Mouse (Mus musculus) testis, postnatal 10 days (tissue): ENCODE data around the gene Rbm8a2.
A peak's percentile ranks its signal among the peaks of the same experiment; 100 is the strongest.
"Not testable (repeated sequence)": the region's sequence is repeated elsewhere in the genome, so short reads cannot be mapped to it uniquely, and the experiment has no call there.

ENCODE experiments used
- DNase-seq: peaks from one replicate; pipeline ENCODE4 v3.0.0; 2021; ENCODE audit warnings: low spot score

Rbm8a2 gene

GRCm38 (mm10) chr1:175979014-175979413, at the start of gene Rbm8a2:
TSS of gene Rbm8a2 (minus strand) at chr1:175979114.
- DNase-seq = not testable (repeated sequence)

- no peak for DNase-seq
These were observed 49.5 kb upstream of the Rbm8a2 start for GRCm38 (mm10) chr1:176028397-176028796.

DNA sequence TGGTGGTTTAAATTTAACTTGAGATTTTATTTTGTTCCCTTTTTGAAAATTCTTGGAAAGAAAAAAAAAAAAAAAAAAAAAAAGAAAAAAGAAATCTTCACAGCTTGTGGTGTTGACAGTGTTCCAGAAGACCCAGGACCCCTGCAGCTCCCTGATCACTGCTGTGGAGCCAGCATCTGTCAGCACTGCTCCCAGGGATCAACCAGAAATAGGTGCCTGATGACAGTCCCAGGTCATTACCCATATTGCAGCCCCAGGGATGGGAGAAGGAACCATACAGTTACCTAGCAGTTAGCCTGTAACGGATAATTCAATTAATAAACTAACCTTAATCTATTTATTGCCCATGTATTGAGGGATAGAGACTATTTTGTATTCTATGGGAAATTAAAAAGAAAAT, 45.6 kb upstream of the Rbm8a2 start:
- no peak for DNase-seq

- DNase-seq = no peak
These were observed 39.6 kb upstream of the Rbm8a2 start for GRCm38 (mm10) chr1:176018523-176018922.

DNA sequence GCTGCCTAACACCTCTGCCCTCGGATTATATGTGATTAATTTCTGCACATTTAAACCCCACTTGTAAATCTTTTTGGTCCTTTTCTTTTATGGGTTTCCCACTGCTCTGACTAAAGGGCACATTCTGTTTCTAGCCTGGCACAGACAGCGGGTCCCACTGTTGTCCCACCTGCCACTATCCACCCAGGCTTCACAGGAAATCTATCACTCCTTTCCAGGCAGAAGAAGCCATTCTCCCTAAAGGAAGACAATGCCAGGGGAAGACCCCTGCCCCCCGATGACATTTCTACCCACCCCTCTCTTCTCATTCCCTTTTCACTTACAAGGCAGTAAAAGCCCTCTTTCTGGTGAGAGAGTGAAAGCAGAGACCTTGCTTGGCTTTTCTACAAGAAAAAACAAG, 37.2 kb upstream of the Rbm8a2 start:
- no peak for DNase-seq

- DNase-seq = no peak
These were observed 34.8 kb upstream of the Rbm8a2 start for GRCm38 (mm10) chr1:176013497-176014268.

- DNase-seq = no peak
These were observed 32.6 kb upstream of the Rbm8a2 start for GRCm38 (mm10) chr1:176011535-176011934.

DNA sequence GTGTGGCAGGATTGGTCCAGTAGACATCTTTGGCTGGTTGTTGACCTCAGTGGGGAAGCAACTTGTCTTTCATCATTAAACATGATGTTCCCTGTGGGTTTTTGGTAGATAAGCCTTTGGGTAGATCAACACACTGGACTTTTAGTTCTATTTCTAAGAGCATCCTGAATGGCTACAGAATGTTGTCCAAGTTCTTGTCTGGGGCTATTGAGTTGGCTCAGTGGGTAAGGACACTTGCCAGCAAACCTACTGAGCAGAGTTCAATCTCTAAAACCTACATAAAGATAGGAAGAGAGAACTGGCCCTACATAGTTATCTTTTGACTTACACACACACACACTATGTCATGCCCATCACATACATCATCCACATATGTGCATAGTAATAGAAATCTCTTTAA, 32.2 kb upstream of the Rbm8a2 start:
- DNase-seq = no peak

GRCm38 (mm10) chr1:176008411-176008810, 29.5 kb upstream of the Rbm8a2 start:
- DNase-seq = no peak

DNA sequence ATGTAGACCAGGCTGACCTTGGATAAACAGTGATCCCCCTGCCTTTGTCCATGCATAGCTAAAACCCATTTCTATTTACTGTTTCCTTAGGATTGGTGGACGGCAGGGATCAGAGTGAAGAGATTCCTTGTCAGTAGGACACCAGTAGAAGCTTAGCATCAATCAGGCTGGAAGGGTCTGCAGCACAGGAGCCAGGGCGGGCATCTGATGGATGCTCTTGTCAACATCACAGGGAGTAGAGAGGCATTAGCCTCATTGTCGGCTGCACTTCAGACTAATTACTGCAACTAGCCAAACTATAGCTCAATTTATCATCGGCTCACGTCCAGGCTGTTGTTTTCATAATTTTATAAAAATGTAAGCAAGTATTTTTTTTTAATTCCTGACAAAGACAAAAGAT, 21.7 kb upstream of the Rbm8a2 start:
- no peak for DNase-seq

GRCm38 (mm10) chr1:175997076-175997651, 18.2 kb upstream of the Rbm8a2 start:
- DNase-seq = no peak

DNA sequence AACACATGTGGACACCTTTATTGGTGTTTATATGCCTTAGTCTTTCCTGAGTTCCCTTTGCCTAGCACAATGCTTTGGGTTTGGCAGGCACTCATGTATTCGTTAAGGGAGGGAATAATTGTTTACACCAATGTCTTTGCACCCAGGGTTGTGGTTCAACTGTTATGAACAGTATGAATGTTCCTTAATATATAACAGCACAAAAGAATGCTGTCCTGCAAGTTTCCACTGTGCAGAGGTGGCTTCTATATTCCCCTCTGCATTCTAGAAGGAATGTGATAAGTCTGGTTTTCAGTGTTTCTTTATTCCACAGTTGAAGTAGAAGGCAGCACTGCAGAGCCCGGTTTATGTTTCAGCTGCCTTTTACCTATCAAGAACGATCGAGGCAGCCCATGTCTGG, 10.0 kb upstream of the Rbm8a2 start:
- DNase-seq = no peak

- DNase-seq = no peak
These were observed 9.5 kb upstream of the Rbm8a2 start for GRCm38 (mm10) chr1:175988448-175988847.

DNA sequence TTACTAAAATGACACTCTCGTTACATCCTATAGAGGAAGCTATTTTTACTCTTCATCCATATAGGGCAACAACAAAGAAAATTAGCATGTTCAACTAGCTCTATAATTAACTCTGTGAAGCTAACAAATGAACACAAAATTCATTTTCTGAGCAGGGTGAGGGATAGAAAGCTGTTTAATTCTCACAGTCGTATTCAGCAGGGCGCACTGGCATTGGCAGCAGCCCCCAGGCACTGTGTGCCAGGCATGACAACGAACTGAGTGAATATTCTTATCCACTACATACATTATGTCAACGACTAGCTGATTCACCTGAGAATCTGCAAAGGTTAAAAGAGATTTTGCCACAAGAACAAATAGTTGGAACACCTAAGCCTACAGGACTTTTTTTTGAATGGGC, 8.2 kb downstream of the Rbm8a2 start:
- DNase-seq = no peak

DNA sequence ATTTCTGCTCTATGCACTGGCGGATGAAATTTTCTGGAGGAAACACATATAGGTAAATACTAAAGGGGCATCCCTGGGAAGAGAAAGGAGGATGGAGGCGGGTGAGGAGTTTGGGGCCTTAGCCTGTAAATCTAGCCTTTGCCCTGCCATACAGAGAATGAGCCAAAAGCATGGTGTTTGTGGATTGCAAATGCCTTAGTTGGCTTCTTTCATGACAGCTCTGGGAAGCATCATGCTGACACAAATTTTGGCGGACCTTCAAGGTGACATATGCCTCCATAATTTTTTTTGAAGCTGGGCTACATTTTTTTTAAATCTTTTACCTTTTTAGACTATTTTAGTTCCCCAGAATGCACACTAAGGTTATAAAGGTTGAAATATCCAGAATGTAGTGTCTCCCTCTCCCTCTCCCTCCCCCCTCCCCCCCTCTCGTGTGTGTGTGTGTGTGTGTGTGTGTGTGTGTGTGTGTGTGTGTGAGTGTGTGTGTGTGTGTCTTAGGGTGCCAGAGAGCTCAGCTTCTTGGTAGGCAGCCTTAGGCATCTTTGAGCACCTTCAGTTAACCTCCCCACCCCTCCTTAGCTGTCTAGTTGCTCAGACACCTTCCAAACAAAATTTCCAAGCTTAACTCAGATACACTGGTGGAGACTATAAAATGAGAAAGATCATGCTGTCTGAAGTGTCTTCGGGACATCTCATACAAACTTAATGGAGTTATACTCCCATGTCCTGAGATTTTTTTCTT, 11.7 kb downstream of the Rbm8a2 start:
- DNase-seq = no peak

DNA sequence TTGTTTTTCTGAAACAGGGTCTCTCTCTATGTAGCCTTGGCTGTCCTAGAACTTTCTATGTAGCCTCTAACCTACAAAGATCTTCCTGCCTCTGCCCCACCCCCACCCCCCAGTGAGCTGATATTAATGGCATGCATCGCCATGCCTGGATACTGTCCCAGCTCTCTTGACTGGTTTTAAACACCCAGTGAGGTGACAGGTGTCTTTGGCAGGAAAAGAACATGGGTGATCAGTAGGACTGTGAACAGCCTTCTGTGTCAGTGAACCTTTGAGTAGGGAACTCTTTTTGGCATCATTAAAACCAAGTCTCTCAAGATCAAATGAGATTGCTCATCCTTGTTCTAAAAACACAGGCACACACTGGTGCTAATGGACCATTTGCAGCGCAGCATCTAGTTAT, 17.1 kb downstream of the Rbm8a2 start:
- no peak for DNase-seq

GRCm38 (mm10) chr1:175950851-175951250, 28.1 kb downstream of the Rbm8a2 start:
- no peak for DNase-seq

- no peak for DNase-seq
These were observed 28.5 kb downstream of the Rbm8a2 start for GRCm38 (mm10) chr1:175950421-175950820.

GRCm38 (mm10) chr1:175946718-175947315, 32.1 kb downstream of the Rbm8a2 start:
- DNase-seq = no peak

DNA sequence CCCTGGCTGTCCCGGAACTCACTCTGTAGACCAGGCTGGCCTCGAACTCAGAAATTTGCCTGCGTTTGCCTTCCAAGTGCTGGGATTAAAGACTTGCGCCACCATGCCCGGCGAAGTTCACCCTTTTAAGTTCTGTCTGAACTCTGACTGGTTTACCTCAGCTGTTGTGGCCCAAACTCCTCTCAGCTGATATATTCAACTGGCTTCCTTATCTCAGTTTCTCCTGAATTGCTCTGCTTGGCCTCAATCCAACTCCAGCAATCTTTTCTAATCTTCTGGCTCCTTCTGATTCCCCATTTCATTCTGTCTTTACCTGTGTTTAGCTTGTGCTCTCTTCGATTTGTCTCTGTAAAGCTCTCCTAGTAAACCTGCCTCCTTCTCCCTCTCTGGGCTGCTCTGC, 35.7 kb downstream of the Rbm8a2 start:
- DNase-seq = no peak

GRCm38 (mm10) chr1:175938731-175939130, 40.2 kb downstream of the Rbm8a2 start:
- DNase-seq = no peak

- DNase-seq = peak; percentile 72
These were observed 42.6 kb downstream of the Rbm8a2 start for GRCm38 (mm10) chr1:175936282-175936737.

DNA sequence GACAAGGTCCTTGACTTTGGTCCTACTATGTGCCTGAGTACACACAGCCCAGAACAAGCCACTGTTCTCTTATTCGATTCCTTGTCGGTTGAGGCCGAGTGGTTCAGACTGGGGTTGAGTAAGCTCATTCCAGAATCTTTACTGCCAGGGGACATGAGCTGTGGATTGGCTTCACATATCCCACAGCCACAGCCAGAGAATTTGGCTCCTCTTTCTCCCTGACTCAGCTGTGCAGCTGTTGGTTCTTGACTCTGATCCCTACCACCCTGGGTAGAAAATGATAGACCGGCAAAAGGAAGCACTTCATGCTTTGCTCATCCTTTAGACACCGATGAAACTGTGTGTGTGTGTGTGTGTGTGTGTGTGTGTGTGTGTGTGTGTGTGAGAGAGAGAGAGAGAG, 47.5 kb downstream of the Rbm8a2 start:
- no peak for DNase-seq
